Mouse (Mus musculus) megakaryocyte, embryonic 14.5 days (primary cell): ENCODE measurements at regions not wholly inside any gene's neighbourhood (a gene's known extent, or its start where the extent isn't known, plus 50 kb on each side); places are given as distances from the start of the nearest gene placed in this dataset.
A peak's percentile ranks its signal among the peaks of the same experiment; 100 is the strongest.

Experiments
- H3K27me3 ChIP-seq: replicated peaks from 2 replicates; pipeline ENCODE3; 2012; ENCODE audit warnings: inconsistent platforms
- H3K36me3 ChIP-seq: replicated peaks from 2 replicates; pipeline ENCODE3; 2012; ENCODE audit warnings: low read length, inconsistent platforms, mixed read lengths
- H3K4me1 ChIP-seq: 2 replicates; pipeline ENCODE4 v1.6.1; 2012; ENCODE audit warnings: inconsistent platforms
- H3K4me3 ChIP-seq: replicated peaks from 2 replicates; pipeline ENCODE3; 2012; ENCODE audit warnings: moderate library complexity, mild to moderate bottlenecking, inconsistent platforms
- H3K9me3 ChIP-seq: 2 replicates; pipeline ENCODE4 v1.6.1; 2012; ENCODE audit warnings: inconsistent platforms
- FLI1 ChIP-seq: IDR thresholded peaks from 2 replicates; pipeline ENCODE4 v1.6.1; 2012; ENCODE audit warnings: low read length, inconsistent platforms, mixed read lengths
- GATA1 ChIP-seq: IDR thresholded peaks from 3 replicates; pipeline ENCODE4 v1.6.1; 2012; ENCODE audit warnings: mixed read lengths, low read length, inconsistent platforms, borderline replicate concordance

DNA sequence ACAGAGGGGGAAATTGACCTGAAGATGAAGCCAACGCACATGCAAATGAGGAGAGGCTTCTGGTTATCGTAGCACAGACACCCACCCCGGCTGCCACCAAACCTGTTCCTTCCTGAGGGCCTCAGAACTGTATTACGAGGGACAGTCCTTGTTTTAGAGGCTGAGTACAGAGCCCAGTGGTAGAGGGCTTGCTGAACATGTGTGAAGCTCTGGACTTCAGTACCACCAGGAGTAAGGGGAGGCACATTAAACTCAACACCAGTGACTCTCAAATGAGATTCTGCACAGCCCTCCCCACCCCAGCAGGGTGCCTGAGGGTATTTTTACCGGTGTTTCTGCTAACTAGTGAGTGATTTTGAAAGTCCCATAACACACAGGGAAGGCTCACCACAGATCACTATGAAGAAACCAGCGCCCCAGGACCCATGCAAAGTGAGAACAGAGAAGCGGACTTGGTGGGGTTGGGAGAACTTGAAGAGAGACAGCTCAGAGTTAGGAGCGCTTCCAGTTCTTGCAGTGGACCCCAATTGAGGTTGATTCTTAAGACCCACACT lies 116.9 kb downstream of the 2410131K14Rik start:
- TF ChIP-seq FLI1 (no peak), GATA1 (no peak)
- peak overlapping the region; percentile 5 for H3K4me3 ChIP-seq
- peaks cover 76% of the 10 kb centered on the region for H3K4me1 ChIP-seq
- peaks cover under 1% of the 10 kb centered on the region; the same call in 1 of the 2 replicates for H3K9me3 ChIP-seq
- H3K36me3 ChIP-seq = no peaks in the 10 kb centered on the region
- H3K27me3 ChIP-seq = peaks cover 19% of the 10 kb centered on the region

DNA sequence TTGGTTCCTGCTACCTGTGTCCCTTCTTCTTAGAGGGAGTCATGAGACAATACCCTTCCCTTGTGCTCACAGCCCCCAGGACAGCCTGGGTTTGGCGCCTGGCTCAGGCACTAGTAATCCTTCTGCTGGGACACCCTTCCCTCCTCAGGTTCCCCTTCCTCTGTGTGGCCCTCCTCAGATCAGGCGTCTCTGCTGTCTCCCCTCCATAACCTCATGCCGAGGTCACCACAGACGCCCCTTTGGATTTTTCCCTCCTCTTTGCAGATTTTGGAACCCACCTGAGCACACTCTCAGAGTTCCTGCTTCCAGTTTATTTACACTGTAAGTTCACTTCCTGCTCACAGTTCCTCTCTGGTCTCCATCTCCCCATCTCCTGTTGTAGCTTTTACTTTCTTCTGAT lies 117.7 kb downstream of the 2410131K14Rik start:
- TF ChIP-seq GATA1 (no peak), FLI1 (no peak)
- Histone ChIP-seq H3K27me3 (peaks cover 20% of the 10 kb centered on the region), H3K4me1 (peaks cover 78% of the 10 kb centered on the region), H3K4me3 (no peak overlapping the region), H3K36me3 (no peaks in the 10 kb centered on the region), H3K9me3 (no peaks in the 10 kb centered on the region)

DNA sequence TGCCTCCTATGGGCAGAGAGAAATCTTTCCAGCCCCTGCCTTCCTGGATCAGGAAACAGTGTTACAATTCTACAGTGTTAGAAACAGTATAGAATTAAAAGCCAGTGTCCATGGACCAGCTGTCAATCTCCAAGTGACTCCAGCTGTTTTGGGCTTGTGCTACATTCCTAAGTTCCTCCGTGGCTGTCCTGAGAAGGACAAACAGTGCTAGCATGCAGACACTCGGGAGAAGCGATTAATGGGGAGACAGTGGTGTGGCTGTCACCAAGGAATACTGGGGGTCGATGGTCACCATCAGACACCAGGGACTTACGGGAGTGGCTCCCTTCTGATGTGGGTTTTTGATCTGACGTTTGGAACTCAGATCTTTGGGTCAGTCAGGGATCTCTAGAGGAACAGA lies 118.1 kb downstream of the 2410131K14Rik start:
- no peaks in the 10 kb centered on the region for H3K36me3 ChIP-seq
- no peak overlapping the region for H3K4me3 ChIP-seq
- H3K4me1 ChIP-seq = peaks cover 77% of the 10 kb centered on the region
- H3K27me3 ChIP-seq = peaks cover 20% of the 10 kb centered on the region
- TF ChIP-seq GATA1 = no peak
- TF ChIP-seq FLI1 = no peak
- no peaks in the 10 kb centered on the region for H3K9me3 ChIP-seq

DNA sequence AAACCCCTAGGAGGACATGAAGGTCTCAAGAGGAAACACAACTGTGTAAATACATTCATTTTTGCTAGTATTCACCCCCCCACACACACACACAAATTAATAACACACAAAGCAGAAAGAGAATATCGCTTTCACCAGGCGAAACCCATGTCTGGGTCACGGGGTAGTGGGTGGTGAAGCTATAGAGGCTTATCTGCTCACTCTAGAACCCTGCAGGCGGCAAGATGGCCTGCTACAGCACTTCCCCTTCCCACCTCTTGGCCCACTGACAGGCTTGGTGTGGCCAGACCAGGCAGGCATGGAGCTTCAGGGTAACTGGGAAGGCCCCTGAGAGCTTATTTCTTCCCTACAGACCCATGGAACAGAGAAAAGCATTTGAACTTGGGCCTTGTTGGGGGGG lies 119.6 kb downstream of the 2410131K14Rik start:
- no peak overlapping the region for H3K4me3 ChIP-seq
- H3K27me3 ChIP-seq = peaks cover 30% of the 10 kb centered on the region
- no peaks in the 10 kb centered on the region for H3K36me3 ChIP-seq
- peaks cover 3% of the 10 kb centered on the region; the same call in 1 of the 2 replicates for H3K9me3 ChIP-seq
- H3K4me1 ChIP-seq = peaks cover 62% of the 10 kb centered on the region
- no peak for TF ChIP-seq GATA1
- no peak for TF ChIP-seq FLI1

DNA sequence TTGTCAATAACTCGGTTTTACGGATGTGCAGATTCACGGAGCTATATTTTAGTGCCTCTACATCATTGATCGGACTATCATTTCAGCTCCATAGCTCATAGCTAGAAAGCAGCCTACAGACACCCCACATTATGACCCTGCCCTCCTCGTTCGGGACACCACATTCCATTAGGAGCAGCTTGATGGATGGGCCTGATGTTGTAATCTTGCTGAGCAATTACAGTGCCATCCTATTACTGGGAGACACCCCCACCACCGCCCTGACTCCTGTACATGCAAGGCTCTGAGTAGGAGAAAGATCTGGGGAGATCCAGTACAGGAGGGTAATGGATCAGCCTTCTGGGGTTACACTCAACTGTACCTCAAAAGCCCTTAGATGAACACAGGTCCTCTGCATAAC lies 120.2 kb downstream of the 2410131K14Rik start:
- H3K9me3 ChIP-seq = peaks cover 3% of the 10 kb centered on the region; the same call in 1 of the 2 replicates
- H3K27me3 ChIP-seq = peaks cover 31% of the 10 kb centered on the region
- H3K4me3 ChIP-seq = no peak overlapping the region
- no peaks in the 10 kb centered on the region for H3K36me3 ChIP-seq
- H3K4me1 ChIP-seq = peaks cover 57% of the 10 kb centered on the region
- TF ChIP-seq GATA1 (no peak), FLI1 (no peak)

DNA sequence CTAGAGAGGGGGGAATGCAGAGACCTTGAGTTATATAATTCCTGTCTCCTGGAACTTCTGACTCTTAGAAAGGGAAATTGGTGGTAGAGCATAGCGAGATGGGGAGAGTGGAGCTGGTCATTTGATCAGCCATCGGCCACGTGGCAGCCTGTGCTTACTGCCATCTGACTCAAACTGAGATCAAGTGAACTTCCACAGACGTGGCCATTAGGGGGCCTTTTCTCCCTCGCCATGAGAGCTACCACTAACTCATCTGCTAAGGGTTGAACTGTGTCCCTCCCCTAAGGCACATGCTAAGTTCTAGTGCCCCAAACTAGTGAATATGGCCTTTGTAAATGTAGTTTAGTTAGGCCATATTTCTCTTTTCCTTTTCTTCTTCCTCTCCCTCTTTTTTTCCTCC lies 120.6 kb downstream of the 2410131K14Rik start:
- peaks cover 53% of the 10 kb centered on the region for H3K4me1 ChIP-seq
- peaks cover 30% of the 10 kb centered on the region for H3K27me3 ChIP-seq
- no peak overlapping the region for H3K4me3 ChIP-seq
- H3K36me3 ChIP-seq = no peaks in the 10 kb centered on the region
- H3K9me3 ChIP-seq = peaks cover 3% of the 10 kb centered on the region; the same call in 1 of the 2 replicates
- no peak for TF ChIP-seq GATA1

DNA sequence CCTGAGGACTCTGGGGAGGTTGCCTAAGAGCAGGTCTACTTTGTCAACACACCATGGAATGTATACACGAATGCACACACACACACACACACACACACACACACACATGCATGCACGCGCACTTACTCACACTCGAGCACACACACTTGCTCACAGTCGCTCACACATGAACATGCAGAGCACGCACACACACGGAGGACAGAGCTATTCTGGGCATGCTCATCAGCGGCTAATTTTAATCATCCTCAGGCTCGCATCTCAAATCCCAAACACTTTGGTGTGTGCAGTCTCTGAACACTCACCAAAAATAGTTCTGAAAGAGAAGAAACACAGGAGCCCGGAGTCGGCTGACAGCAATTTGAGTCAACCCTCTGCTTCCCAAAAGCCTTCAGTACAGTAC lies 122.0 kb downstream of the 2410131K14Rik start:
- peaks cover 34% of the 10 kb centered on the region for H3K27me3 ChIP-seq
- H3K9me3 ChIP-seq = peaks cover 3% of the 10 kb centered on the region; the same call in 1 of the 2 replicates
- no peak for TF ChIP-seq GATA1
- TF ChIP-seq FLI1 = no peak

DNA sequence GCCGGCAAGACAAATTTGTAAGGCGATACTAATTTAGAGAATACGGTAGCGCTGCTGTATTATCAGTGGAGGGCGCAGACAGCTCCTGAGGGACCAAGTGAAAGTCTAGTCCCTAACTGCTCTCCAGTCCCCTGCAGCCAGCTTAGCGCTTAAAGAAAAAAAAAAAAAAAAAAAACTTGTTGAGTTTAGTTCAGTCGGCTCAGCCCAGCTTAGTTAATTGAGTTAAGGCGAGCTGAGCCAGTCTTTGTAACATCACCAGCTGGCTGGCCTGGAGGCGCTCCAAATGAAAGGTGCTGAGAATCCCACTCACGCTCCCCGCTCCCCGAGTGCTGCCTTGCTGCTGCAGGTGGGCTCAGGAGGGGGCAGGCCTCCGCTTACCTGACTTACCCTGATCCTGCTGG lies 128.6 kb downstream of the 2410131K14Rik start:
- H3K4me1 ChIP-seq = peaks cover 11% of the 10 kb centered on the region; the same call in 1 of the 2 replicates

More for the DNA sequence above, 122.0 kb downstream of the 2410131K14Rik start:
- Histone ChIP-seq H3K36me3 (no peaks in the 10 kb centered on the region), H3K4me3 (peak overlapping the region; percentile 38), H3K4me1 (peaks cover 39% of the 10 kb centered on the region)

DNA sequence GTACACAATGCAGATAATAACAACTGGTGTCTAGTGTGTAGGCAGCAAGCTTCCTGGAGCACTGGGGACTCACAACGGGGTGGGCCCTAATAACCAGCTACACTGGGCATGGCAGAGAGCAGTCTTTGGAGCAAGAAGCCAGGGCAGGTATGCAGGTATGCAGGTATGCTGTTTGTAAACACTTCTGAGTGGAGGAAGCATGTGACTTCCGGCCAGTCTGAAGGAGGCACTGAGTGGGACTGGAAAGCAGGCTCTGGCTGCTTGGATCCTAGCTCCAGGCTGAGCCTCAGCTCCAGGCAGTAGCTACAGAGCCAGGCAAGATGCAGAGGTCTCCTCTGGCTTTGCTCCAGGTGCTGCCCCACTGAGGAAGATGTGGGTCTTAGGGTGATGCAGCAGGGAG lies 129.9 kb downstream of the 2410131K14Rik start:
- Histone ChIP-seq H3K4me3 (no peak overlapping the region), H3K4me1 (peaks cover 19% of the 10 kb centered on the region), H3K9me3 (no peaks in the 10 kb centered on the region), H3K27me3 (peaks cover 42% of the 10 kb centered on the region), H3K36me3 (no peaks in the 10 kb centered on the region)
- TF ChIP-seq FLI1 = no peak

More for the DNA sequence above, 128.6 kb downstream of the 2410131K14Rik start:
- H3K4me3 ChIP-seq = no peak overlapping the region
- TF ChIP-seq GATA1 (no peak), FLI1 (no peak)
- H3K27me3 ChIP-seq = peaks cover 40% of the 10 kb centered on the region
- H3K36me3 ChIP-seq = no peaks in the 10 kb centered on the region
- H3K9me3 ChIP-seq = peaks cover 3% of the 10 kb centered on the region; the same call in 1 of the 2 replicates

DNA sequence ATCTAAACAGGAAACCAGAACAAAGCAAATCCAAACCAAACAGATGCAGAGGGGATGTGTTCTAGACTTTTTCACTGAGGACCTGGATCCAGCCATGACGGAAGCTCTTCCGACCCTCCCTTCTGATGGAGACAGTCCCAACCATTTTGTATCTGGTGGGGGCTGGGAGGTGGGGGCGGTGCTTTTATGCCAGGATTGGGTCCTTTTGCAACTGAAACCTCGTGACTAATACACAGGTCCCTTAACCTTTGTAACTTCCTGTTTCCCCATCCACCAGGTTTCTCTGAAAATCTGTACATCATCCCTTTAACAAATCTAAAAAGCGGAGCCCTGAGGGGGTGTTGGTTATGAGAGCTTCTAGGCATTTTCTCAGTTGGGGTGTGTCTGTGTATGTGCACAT lies 130.9 kb downstream of the 2410131K14Rik start:
- Histone ChIP-seq H3K36me3 (no peaks in the 10 kb centered on the region), H3K9me3 (no peaks in the 10 kb centered on the region), H3K4me1 (peaks cover 27% of the 10 kb centered on the region), H3K27me3 (peaks cover 40% of the 10 kb centered on the region), H3K4me3 (no peak overlapping the region)
- TF ChIP-seq GATA1 = no peak
- no peak for TF ChIP-seq FLI1
